Mouse (Mus musculus): ENCODE measurements around the gene Gpc6. TPM values are rescaled to one million over a fixed set of nuclear protein-coding genes. Genes with fewer than 3 reads are reported as not detected.

Gpc6 gene
- total RNA-seq, 2 experiments from 2014 or later, result 22.7 to 30.5 TPM

GRCm38 (mm10) chr14:117525133-117525532 lies 600.0 kb downstream of the Gpc6 start:
- no peak for DNase-seq (ENCODE audit: low spot score in 2 of 2)
- intact Hi-C loops (cut with DNase I), result no loop called here

- intact Hi-C loops (cut with DNase I), result no loop called here
- no peak for DNase-seq (ENCODE audit: low spot score in 2 of 2)
Measured at GRCm38 (mm10) chr14:117527053-117527452, 601.9 kb downstream of the Gpc6 start.

GRCm38 (mm10) chr14:117529439-117529838 lies 604.3 kb downstream of the Gpc6 start:
- intact Hi-C loops (cut with DNase I), result no loop called here
- no peak for DNase-seq (ENCODE audit: low spot score in 2 of 2)

- DNase-seq (ENCODE audit: low spot score in 2 of 2), result no peak
- intact Hi-C loops (cut with DNase I), result no loop called here
Measured at GRCm38 (mm10) chr14:117552776-117553175, 627.7 kb downstream of the Gpc6 start.

GRCm38 (mm10) chr14:117556715-117557320 lies 631.7 kb downstream of the Gpc6 start:
- no peak for DNase-seq (ENCODE audit: low spot score in 2 of 2)
- intact Hi-C loops (cut with DNase I), result no loop called here

- DNase-seq (ENCODE audit: low spot score in 2 of 2), result no peak
- intact Hi-C loops (cut with DNase I), result no loop called here
Measured at GRCm38 (mm10) chr14:117562146-117562545, 637.0 kb downstream of the Gpc6 start.

GRCm38 (mm10) chr14:117569278-117569677 lies 644.2 kb downstream of the Gpc6 start:
- no peak for DNase-seq (ENCODE audit: low spot score in 2 of 2)
- intact Hi-C loops (cut with DNase I), result no loop called here

- DNase-seq (ENCODE audit: low spot score in 2 of 2), result peak; percentile 31 to 37
- intact Hi-C loops (cut with DNase I), result no loop called here
Measured at GRCm38 (mm10) chr14:117572213-117572612, 647.1 kb downstream of the Gpc6 start.

GRCm38 (mm10) chr14:117574216-117574615 lies 649.1 kb downstream of the Gpc6 start:
- DNase-seq (ENCODE audit: low spot score in 2 of 2), result no peak
- intact Hi-C loops (cut with DNase I), result no loop called here

- intact Hi-C loops (cut with DNase I), result no loop called here
- no peak for DNase-seq (ENCODE audit: low spot score in 2 of 2)
Measured at GRCm38 (mm10) chr14:117581740-117582139, 656.6 kb downstream of the Gpc6 start.

GRCm38 (mm10) chr14:117599758-117600157 lies 674.6 kb downstream of the Gpc6 start:
- peak; percentile 5 to 8 for DNase-seq (ENCODE audit: low spot score in 2 of 2)
- intact Hi-C loops (cut with DNase I), result no loop called here

GRCm38 (mm10) chr14:117603837-117604236 lies 678.7 kb downstream of the Gpc6 start:
- DNase-seq (ENCODE audit: low spot score in 2 of 2), result no peak

GRCm38 (mm10) chr14:117605750-117606149 lies 680.6 kb downstream of the Gpc6 start:
- DNase-seq (ENCODE audit: low spot score in 2 of 2), result no peak
- intact Hi-C loops (cut with DNase I), result no loop called here

More at GRCm38 (mm10) chr14:117603837-117604236, 678.7 kb downstream of the Gpc6 start:
- intact Hi-C loops (cut with DNase I), result no loop called here

- intact Hi-C loops (cut with DNase I), result no loop called here
- no peak for DNase-seq (ENCODE audit: low spot score in 2 of 2)
Measured at GRCm38 (mm10) chr14:117611113-117611512, 686.0 kb downstream of the Gpc6 start.

GRCm38 (mm10) chr14:117625100-117625710 lies 700.1 kb downstream of the Gpc6 start:
- intact Hi-C loops (cut with DNase I), result no loop called here

GRCm38 (mm10) chr14:117634238-117634940 lies 709.3 kb downstream of the Gpc6 start:
- no peak for DNase-seq (ENCODE audit: low spot score in 2 of 2)
- intact Hi-C loops (cut with DNase I), result no loop called here

More at GRCm38 (mm10) chr14:117625100-117625710, 700.1 kb downstream of the Gpc6 start:
- DNase-seq (ENCODE audit: low spot score in 2 of 2), result no peak

GRCm38 (mm10) chr14:117641853-117642252 lies 716.7 kb downstream of the Gpc6 start:
- intact Hi-C loops (cut with DNase I), result no loop called here
- DNase-seq (ENCODE audit: low spot score in 2 of 2), result no peak

GRCm38 (mm10) chr14:117643069-117643468 lies 718.0 kb downstream of the Gpc6 start:
- DNase-seq (ENCODE audit: low spot score in 2 of 2), result no peak
- intact Hi-C loops (cut with DNase I), result no loop called here

GRCm38 (mm10) chr14:117648199-117648960 lies 723.3 kb downstream of the Gpc6 start:
- intact Hi-C loops (cut with DNase I), result no loop called here
- DNase-seq (ENCODE audit: low spot score in 2 of 2), result no peak

- DNase-seq (ENCODE audit: low spot score in 2 of 2), result no peak
- intact Hi-C loops (cut with DNase I), result no loop called here
Measured at GRCm38 (mm10) chr14:117650141-117650540, 725.0 kb downstream of the Gpc6 start.

Measured in left cerebral cortex, postnatal 14 days (tissue).